Mouse (Mus musculus): ENCODE data around the gene Phf19. TPM values are rescaled to one million over a fixed set of nuclear protein-coding genes. Genes with fewer than 3 reads are reported as not detected.

Gene Phf19
- polyA plus RNA-seq (2012; ENCODE audit: insufficient read depth, insufficient read length, low replicate concordance, missing spikeins): not detected in 2 replicates

DNA sequence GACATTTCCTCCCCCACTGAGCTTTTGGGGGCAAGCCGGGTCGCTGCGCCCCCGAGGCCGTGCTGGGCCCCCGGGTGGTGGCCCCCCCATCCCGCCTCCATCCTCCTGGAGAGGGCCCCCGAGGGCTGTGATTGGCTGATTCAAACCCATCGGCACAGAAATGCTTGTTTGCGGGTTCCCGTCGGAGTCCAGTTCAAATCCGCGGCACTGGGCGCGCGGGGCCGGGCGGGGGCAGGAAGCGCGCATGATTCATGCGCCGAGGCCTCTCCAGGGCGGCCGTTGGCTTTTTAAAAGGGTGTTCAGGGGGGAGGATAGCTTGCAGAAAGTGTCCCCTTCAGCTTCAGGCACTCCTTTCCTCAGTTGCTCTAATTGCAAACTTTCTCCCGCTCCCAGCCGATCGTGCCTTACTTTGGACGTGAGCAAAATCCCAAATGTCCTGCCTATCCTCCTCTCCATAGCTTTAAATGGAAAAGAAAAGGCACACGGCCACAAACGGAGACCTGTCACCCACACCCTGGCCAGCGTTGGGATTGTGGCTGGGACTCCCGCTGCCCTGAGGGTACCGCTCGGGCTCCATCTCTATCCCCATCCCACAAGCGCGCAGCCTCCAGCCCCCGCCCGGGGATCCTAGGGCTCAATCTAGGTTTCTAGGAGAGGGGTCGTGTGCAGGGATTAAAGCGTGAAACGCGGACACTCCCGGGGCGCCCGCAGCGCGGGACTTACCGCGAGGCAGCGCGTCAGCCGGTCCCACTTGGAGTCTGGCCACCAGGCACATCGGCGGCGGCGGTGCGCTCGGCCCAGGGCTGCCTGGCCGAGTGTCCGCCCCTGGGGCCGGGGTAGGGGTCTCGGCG, at the start of gene Phf19:
Gene Phf19 (minus strand): TSS at position 809 of the 851 bp plus-strand sequence.
- TF ChIP-seq POLR2A (IDR thresholded peaks at IDR 0.05; ENCODE audit: insufficient read depth, low read depth, low read length) (no peak), CTCF (IDR thresholded peaks at IDR 0.05; ENCODE audit: insufficient read depth, low read depth, low read length) (no peak)
- no peak within 1 kb of the TSS for H3K27ac ChIP-seq (ENCODE audit: insufficient read depth, low read depth, low read length)
- peak within 1 kb of the TSS; percentile 52 for H3K4me3 ChIP-seq (ENCODE audit: insufficient read depth, low read depth, low read length)
- 2% methylated on average over 64 of the region's 64 CpGs for WGBS
- H3K4me1 ChIP-seq (ENCODE audit: control insufficient read depth, insufficient read depth, low read length): peaks cover 9% of the 10 kb centered on the region

DNA sequence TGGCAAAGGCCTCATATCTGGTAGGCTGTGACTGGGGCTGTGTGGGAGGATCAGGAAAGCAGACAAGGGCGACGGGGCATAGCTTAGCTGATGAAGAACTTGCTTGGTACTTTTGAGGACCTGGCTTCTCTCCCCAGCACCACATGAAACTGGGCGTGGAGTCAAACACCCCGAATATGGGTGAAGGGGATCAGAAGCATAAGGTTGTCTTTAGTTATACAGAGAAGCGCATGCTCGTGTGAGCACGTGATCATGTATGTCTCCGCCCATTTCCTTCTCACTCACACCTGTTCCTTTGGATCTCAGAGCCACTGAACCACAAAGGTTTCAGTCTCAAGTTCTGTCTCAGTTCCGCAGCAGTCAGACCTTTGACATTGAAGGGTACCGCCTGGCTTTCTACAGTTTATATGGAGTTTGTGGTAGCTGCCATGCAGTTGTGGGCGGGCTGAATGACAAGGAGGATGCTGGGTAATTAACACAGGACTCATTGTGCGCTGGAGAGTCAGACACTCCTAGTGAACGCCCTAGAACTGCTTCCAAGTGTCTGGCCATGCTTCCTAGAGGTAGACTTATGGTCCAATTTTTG, 49.6 kb upstream of the Phf19 start:
- TF ChIP-seq CTCF (IDR thresholded peaks at IDR 0.05; ENCODE audit: insufficient read depth, low read depth, low read length): no peak
- no peak for TF ChIP-seq POLR2A (IDR thresholded peaks at IDR 0.05; ENCODE audit: insufficient read depth, low read depth, low read length)

DNA sequence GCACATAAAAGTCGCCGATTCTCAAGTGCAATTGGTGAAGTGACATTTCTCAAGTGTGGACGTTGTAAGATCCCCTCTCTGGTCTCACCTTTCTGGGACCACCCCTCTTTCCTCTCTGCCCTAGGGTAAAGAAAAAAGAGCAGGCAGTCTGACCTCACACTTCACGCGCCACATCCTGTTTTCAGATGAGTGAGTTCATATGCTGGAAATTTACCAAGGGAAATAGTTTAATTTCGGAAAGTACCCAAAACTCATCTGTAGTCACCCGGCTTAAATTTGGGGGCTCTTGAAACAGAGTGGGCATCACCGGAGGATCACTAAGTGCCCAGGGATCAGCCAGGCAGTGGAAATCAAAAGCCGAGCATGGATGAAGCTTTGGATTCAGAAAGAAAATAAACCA, 49.1 kb upstream of the Phf19 start:
- peaks cover 13% of the 10 kb centered on the region for H3K4me1 ChIP-seq (ENCODE audit: control insufficient read depth, insufficient read depth, low read length)
- no peak overlapping the region for H3K27ac ChIP-seq (ENCODE audit: insufficient read depth, low read depth, low read length)
- WGBS: 88% methylated on average over 9 of the region's 9 CpGs
- H3K4me3 ChIP-seq (ENCODE audit: insufficient read depth, low read depth, low read length): no peak overlapping the region
- TF ChIP-seq CTCF (IDR thresholded peaks at IDR 0.05; ENCODE audit: insufficient read depth, low read depth, low read length): no peak
- TF ChIP-seq POLR2A (IDR thresholded peaks at IDR 0.05; ENCODE audit: insufficient read depth, low read depth, low read length): no peak

More for the DNA sequence above, 49.6 kb upstream of the Phf19 start:
- Histone ChIP-seq H3K4me3 (ENCODE audit: insufficient read depth, low read depth, low read length) (no peak overlapping the region), H3K27ac (ENCODE audit: insufficient read depth, low read depth, low read length) (no peak overlapping the region), H3K4me1 (ENCODE audit: control insufficient read depth, insufficient read depth, low read length) (peaks cover 13% of the 10 kb centered on the region)
- 86% methylated on average over 13 of the region's 13 CpGs for WGBS

DNA sequence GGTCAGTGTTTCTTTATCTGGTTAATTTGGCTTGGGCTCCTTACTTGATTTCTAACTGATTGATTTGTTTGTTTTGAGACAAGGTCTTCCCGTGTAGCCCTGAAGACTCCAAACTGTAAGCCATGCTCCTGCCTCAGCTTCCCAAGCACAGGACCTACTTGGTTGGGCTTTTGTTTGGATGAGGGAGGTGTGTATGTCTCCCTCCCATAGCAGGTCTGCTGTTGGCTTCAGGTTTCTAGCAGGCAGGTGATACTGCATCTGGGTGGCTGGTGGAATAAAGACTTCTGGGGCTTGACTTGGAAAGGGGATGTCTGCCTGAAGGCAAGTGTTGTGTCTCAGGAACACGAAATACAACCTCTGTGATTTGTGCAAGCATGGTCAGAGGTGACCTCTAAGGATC, 48.4 kb upstream of the Phf19 start:
- Histone ChIP-seq H3K27ac (ENCODE audit: insufficient read depth, low read depth, low read length) (no peak overlapping the region), H3K4me3 (ENCODE audit: insufficient read depth, low read depth, low read length) (no peak overlapping the region), H3K4me1 (ENCODE audit: control insufficient read depth, insufficient read depth, low read length) (peaks cover 13% of the 10 kb centered on the region)
- TF ChIP-seq CTCF (IDR thresholded peaks at IDR 0.05; ENCODE audit: insufficient read depth, low read depth, low read length): no peak
- WGBS: 78% methylated on average over 2 of the region's 2 CpGs

DNA sequence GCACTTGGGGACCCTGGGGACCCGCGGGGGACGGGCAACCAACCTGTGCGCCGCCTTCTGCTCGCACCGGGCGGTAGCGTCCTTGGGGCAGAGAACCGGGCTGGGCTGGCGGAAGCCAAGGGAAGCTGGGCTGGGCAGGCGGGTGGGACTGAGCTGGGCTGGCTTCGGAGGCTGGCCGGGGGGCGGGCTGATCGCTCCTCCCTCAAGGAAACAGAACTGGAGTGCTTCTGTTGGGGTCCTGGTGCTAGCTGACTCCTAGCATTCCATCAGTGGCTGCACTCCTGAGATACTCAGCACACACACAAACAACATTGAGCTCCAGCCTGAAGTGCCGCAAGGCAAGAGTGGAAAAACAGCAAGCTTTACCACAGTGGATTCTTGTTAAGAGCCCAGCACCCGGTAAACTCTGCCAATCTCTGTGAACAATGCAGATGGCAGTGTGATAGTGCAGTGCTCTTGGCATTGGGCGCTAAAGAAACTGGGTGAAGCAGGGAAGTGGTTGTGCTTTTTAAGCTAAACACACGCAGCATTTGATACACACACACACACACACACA, 47.7 kb upstream of the Phf19 start, which contains the start of gene Traf1:
Gene Traf1 (minus strand): TSS at position 292 of the 556 bp plus-strand sequence.
- Histone ChIP-seq H3K27ac (ENCODE audit: insufficient read depth, low read depth, low read length) (no peak within 1 kb of the TSS), H3K4me3 (ENCODE audit: insufficient read depth, low read depth, low read length) (peak within 1 kb of the TSS; percentile 15), H3K4me1 (ENCODE audit: control insufficient read depth, insufficient read depth, low read length) (peaks cover 13% of the 10 kb centered on the region)
- WGBS: 11% methylated on average over 20 of the region's 20 CpGs
- no peak for TF ChIP-seq CTCF (IDR thresholded peaks at IDR 0.05; ENCODE audit: insufficient read depth, low read depth, low read length)
- TF ChIP-seq POLR2A (IDR thresholded peaks at IDR 0.05; ENCODE audit: insufficient read depth, low read depth, low read length): no peak

DNA sequence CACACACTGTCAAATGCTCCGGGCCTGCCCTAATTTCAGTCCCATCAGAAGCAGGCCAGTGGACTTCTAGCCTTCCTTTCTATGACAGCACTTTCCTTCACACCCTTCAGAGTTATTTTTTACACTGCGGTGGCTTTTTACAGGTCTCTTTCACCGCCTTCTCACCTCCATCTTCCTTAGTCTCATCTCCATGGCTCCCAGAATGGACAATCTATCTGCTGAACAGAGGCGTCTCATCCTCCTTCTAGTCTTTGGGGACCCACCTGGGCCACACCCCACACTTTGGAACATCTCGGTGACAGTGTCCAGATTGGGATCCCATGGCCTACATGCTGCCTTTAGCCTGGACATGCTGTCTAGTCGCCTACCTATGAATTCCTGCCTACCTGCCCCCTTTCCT, 47.1 kb upstream of the Phf19 start:
- 62% methylated on average over 6 of the region's 6 CpGs for WGBS
- Histone ChIP-seq H3K27ac (ENCODE audit: insufficient read depth, low read depth, low read length) (no peak overlapping the region), H3K4me3 (ENCODE audit: insufficient read depth, low read depth, low read length) (peak overlapping the region; percentile 15), H3K4me1 (ENCODE audit: control insufficient read depth, insufficient read depth, low read length) (peaks cover 13% of the 10 kb centered on the region)
- TF ChIP-seq POLR2A (IDR thresholded peaks at IDR 0.05; ENCODE audit: insufficient read depth, low read depth, low read length) (no peak), CTCF (IDR thresholded peaks at IDR 0.05; ENCODE audit: insufficient read depth, low read depth, low read length) (no peak)

DNA sequence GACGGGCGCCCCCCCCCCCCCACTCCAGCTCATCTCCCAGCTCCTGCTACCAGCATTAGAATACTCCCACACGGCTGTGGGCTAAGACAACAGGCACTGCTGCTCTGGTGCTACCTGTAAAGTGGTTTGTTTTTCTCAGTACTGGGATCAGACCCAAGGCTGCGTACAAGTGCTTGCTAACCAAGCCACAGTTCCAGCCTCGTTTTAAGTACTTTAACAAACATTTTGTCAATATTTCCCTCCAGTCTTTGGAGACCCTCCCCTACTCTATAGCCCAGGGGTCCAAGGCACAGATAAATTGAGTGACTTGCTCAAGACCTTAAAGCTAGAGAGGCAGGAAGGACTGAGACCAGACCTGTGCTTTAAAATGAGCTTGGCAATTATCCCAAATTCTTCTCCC, 46.6 kb upstream of the Phf19 start:
- 65% methylated on average over 5 of the region's 5 CpGs for WGBS
- Histone ChIP-seq H3K27ac (ENCODE audit: insufficient read depth, low read depth, low read length) (no peak overlapping the region), H3K4me1 (ENCODE audit: control insufficient read depth, insufficient read depth, low read length) (peaks cover 9% of the 10 kb centered on the region), H3K4me3 (ENCODE audit: insufficient read depth, low read depth, low read length) (no peak overlapping the region)
- no peak for TF ChIP-seq POLR2A (IDR thresholded peaks at IDR 0.05; ENCODE audit: insufficient read depth, low read depth, low read length)
- no peak for TF ChIP-seq CTCF (IDR thresholded peaks at IDR 0.05; ENCODE audit: insufficient read depth, low read depth, low read length)

DNA sequence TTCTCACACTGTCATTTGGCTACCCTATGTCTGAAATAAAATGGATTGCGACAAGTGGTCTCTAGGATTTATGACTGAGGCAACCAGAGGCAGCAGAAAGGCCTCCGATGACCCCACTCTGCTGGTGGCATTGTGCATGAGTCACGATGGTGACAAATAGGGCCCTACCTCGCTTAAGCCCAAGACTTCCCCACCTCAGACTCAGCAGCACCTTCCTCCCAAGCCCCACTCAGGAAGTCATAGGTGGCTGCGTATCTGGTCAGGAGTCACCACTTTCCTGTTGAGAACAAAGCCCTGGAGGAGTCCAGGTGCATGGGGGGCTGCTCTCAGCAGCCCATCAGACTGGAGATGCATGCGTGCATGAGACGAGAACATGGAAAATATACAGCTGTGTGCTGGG, 44.8 kb upstream of the Phf19 start:
- no peak for TF ChIP-seq CTCF (IDR thresholded peaks at IDR 0.05; ENCODE audit: insufficient read depth, low read depth, low read length)
- TF ChIP-seq POLR2A (IDR thresholded peaks at IDR 0.05; ENCODE audit: insufficient read depth, low read depth, low read length): no peak
- Histone ChIP-seq H3K4me1 (ENCODE audit: control insufficient read depth, insufficient read depth, low read length) (peaks cover 7% of the 10 kb centered on the region), H3K4me3 (ENCODE audit: insufficient read depth, low read depth, low read length) (no peak overlapping the region), H3K27ac (ENCODE audit: insufficient read depth, low read depth, low read length) (no peak overlapping the region)
- 91% methylated on average over 7 of the region's 7 CpGs for WGBS

DNA sequence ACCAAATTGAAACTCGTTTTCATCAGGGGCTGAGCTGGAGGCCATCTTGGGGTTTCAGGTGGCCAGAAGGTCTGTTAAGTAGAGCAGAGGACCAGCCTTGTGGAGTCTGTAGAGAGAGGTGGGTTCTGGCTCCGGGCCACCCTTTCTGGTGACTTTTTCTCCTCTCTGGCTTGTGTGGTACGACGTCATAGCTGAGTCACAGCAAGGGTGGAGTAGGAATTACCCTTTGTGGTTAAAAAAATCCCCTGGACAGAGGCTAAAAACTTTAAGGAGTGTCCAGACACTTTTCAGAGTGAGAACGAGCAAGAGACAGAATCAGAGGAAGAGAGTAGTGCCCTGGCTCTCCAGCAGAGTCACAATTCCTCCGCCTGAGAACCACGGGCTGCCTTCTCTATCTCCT, 44.2 kb upstream of the Phf19 start:
- Histone ChIP-seq H3K27ac (ENCODE audit: insufficient read depth, low read depth, low read length) (no peak overlapping the region), H3K4me1 (ENCODE audit: control insufficient read depth, insufficient read depth, low read length) (peaks cover 7% of the 10 kb centered on the region), H3K4me3 (ENCODE audit: insufficient read depth, low read depth, low read length) (no peak overlapping the region)
- WGBS: 83% methylated on average over 7 of the region's 7 CpGs
- TF ChIP-seq CTCF (IDR thresholded peaks at IDR 0.05; ENCODE audit: insufficient read depth, low read depth, low read length): no peak
- no peak for TF ChIP-seq POLR2A (IDR thresholded peaks at IDR 0.05; ENCODE audit: insufficient read depth, low read depth, low read length)

All from olfactory bulb, adult 2 months (tissue).